Mouse (Mus musculus) layer of hippocampus, adult 11-12 months (tissue): ENCODE results near the gene Camsap3.

Source experiments
- DNase-seq: peaks from one replicate; pipeline ENCODE4 v3.0.0; 2022; ENCODE audit warnings: low spot score

Camsap3 gene

DNA sequence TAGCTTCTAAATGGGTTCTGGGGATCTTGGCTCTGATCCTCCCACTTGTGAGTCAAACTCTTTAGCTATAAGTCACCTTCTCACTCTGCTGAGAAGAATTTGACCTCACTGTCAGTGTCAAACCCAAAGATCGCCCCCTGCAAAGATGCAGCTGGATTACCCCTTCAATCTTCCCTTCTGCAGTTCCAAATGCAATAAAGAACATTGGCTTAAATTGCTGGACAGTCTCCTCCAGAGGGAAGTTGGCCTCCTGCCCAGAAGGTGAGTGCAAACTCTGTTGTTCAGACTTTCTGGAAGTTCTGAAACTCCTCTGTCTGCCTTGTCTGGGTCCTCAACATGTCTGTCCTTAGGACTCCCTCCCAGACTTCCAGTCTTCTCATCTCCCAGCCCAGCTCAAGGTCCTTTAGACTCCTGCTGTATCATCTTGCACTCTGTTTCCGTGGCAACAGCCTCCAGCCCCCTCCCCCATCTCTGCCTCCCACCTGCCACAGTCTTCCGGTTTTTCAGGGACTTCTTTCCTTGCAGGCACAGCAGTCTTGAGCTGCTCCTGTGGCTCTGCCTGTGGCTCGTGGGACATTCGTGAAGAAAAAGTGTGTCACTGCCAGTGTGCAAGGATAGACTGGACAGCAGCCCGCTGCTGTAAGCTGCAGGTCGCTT lies 69.8 kb downstream of the Camsap3 start:
- no peak for DNase-seq
